Mouse (Mus musculus) 3T3-L1 (cell line): Measurements from ENCODE around the gene Zfp771.

Source experiments
- DNase-seq: peaks from one replicate; pipeline ENCODE4 v3.0.0-alpha.2; 2015; ENCODE audit warnings: low read depth, low spot score

The Zfp771 gene

DNA sequence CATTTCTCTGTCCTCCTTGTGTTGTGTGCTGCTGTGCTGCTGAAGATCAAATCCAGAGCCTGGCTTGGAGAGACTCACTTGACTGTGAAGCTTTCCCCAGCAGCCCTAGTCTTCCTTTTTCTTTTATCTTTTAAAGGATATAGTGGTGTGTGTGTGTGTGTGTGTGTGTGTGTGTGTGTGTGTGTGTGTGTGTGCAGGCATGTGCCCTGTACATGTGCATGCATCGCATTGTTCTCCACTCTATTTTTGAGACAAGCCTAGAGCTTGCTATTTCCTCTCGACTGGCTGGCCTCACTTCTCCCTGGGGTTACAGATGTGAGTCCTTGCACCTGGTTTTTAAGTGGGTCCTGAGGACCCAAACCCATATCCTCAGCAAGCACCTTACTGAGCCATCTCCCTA lies 38.1 kb downstream of the Zfp771 start:
- DNase-seq: no peak

DNA sequence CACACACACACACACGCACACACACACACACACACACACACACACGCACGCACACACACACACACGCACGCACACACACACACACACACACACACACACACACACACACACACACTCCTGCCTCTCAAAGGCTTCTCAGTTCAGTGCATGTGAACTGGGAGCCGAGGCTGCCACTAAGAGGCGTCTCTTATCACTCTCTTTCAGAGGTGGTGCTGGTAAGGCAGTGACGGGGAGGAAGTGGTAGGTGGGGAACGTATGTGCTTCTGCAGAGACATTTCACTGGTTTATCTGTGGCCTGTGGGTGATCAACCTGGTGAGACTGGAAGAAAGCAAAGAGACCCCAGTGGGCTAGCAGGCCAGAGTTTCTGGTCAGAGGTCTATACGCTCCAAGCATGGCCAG lies 41.1 kb downstream of the Zfp771 start:
- no peak for DNase-seq

DNA sequence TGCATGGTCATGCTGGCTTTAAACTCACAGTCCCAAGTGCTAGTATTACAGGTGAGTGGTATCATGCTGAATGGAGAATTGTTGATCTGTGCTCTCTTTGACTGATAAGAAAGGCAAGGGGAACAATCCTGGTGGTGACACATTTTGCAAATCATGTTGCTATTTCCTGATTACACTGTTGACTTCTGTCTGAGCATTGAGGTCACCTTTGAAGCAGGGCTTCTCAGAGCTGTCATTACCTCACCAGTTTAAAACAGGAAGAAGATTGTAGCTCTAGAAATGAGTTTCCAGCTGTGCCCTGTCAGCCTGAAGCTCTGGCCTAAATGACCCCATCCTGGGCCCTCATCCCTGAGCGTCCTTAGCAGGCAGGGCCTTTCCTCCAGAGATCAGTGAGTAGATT lies 43.9 kb downstream of the Zfp771 start:
- DNase-seq: no peak

DNA sequence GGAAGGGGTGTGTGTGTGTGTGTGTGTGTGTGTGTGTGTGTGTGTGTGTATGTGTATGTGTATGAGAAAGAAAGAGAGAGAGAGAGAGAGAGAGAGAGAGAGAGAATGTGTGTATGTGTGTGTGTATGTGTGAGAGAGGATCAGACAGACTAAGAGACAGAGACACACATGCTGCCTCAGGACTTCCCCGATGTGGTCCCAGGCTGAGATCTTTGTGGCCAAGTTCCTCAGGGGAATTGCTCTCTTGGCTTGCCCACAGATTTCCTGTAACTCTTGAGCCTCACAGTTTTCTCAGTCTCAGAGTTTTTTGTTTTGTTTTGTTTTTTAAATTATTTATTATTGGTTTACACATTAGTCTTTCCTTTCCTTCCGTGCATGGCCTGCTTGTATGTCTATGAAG lies 45.2 kb downstream of the Zfp771 start:
- no peak for DNase-seq

DNA sequence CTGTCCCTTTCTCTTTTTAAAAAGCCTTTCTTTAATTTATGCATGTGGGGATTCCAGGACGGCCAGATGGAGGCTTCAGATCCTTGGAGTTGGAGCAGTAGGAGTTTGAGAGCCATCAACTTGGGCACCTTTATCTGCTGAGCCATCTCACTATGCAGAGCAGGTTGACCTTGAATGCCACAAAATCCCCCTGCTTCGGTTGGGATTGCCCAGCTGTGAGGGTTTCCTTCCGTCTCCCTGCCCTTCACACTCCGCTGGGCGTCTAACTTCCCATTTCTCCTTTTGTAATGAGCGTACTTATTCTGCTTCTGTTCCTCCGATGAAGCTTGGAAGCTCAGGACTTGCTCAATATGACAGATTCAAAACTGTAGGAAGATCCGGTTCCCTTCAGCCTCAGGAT lies 46.1 kb downstream of the Zfp771 start:
- no peak for DNase-seq

DNA sequence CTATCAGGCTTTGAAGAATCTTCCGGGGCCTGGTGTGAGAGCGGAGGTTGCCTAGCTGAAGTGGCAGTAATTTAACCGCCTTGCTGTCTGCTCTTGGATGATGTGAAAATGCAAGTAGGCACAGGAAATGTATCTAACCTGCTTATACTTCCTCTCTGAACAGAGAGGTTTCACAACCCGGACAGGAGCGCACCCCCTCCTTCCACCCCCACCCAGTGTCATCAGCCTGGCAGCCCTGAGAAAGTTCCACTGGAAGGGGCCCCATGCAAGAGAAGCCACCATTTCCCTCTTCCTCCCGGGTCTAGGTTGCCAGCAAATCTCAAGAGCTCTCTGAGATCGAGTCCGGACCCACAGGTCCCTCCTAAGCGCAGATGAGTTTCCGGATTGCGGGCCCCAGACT lies 52.0 kb downstream of the Zfp771 start, which contains the start of gene Itgal:
Gene Itgal, plus strand, starts transcription at position 163 of the 400 bp plus-strand sequence.
- DNase-seq: no peak

DNA sequence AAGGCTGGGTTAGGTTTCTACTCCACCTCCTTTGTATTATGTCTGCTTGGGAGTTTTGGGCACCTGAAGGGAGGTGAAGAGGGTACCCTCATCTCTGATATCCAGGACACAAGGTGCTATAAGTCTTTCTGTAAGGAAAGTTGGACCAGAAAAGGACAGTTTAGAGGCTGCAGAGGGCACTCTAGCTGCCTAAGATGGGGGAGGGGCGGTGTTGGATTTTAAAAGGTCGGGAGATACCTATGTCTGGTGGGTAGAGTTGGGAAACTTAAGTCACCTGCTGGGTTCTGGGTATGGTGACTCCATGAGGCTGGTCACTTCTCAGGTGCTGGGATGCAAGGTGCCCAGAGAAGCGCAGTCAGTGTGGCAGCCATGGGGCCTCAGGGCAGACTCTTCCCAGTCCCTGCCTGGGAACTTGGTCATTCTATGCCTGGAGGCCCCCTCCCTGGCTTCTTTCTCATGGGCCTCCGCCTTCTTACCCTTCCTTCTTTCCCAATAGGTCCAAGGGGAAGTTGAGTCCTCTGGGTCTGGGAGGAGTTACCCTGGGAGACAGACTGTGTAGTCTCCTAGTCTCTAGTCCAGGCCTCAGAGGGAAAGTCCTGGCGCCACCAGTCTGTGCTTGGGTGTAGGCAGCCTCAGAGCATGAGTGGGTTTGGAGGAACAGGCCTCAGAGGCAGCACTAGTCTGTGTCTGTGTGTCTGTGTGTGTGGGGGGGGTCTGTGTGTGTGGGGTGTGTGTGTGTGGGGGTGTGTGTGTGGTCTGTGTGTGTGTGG lies 52.9 kb downstream of the Zfp771 start:
- DNase-seq: no peak

DNA sequence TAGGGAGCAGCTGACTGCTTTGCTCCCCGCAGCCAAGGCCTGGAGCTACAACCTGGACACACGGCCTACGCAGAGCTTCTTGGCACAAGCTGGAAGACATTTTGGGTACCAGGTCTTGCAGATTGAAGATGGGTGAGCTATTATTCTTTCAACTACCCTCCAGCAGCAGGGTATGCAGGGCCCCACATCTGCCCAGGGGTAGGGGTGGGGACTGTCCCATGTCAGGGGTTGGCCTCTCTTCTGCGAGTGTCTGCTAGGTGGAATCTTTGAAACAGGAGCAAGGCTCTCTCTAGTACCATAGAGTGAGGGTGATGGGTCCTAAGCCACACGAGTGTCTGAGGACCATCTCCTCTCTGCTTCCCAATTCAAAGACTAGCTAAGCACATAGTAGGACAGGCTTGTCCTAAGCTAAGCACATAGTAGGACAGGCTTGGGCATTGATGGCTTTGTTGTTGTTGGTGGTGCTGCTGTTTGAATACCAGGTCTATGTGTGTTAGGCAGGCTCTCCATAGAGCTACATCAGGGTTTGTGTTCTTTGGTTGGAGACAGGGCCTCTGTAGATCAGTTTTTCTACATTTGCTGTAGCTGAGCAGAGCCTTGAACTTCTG lies 53.6 kb downstream of the Zfp771 start:
- no peak for DNase-seq
